10 mouse cellular contexts compared by ENCODE assay signal in the genomic region with DNA sequence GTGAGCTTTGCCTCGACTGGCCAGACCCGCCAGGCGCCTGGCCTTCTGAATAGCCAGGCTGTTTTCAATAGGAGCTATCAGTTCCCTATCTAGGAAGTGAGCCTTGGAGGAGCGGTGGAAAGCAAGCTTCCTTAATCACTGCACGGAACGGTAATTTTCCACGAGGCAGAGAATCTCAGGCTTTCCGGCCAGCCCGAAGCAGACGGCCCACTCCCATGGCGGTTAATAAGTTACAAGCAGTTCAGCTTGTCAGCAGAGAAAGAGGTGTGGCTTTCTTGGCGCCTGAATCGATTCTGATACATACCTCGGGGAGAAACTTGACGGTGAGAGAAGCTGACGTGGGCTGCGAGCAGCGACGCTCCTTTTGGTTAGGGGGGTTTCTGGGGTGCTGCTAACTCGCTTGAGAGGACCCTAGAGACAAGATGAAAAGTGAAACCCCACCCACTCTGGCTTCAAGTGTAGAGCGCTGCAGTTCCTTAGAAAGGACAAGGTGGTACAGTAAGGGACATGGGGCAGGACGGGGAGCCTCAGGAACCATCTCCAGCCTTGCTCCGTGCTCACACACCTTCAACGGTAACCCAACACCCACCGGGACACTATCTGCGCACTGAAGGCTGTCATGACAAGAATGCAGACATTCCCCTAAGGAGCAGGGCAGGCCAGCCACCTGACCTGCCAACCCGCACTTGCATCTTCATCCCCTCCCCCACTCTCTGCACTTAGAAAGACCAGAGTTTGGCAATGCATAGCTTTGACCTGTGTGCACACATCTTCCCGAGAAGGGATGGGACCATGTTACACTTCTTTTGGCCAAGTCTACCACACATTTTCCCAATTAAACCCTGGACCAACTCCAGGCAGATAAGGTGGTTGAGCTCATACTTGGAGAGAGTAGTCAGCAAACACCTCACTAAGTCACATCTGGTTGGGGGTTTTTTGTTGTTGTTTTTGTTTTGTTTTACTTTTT. TPM values are rescaled to one million over a fixed set of nuclear protein-coding genes. Genes with fewer than 3 reads are reported as not detected.
DNase-seq lines count a peak whose midpoint lies in the region; ATAC-seq and TF ChIP-seq lines count a peak whose summit lies in the region.
"Had no signal": no experiment of that assay in that cellular context is flagged by ENCODE, and none has a peak within 500 bp of the region (broad histone marks: within the 10 kb centered on the region; RNA-seq: fewer than 3 reads in every experiment).

No protein-coding gene starts in this region.

- peak overlapping the region; percentile 16; the same call in 1 of the 2 replicates for H3K4me3 ChIP-seq in lung, postnatal 0 days (ENCODE audit: low read depth, low read length)

- H3K27ac ChIP-seq in lung, postnatal 0 days (ENCODE audit: low read length), result no peak overlapping the region

- H3K9me3 ChIP-seq in lung, postnatal 0 days (ENCODE audit: low read length), result no peaks in the 10 kb centered on the region

- no peak for TF ChIP-seq CTCF in lung, postnatal 0 days (IDR thresholded peaks at IDR 0.05)

- no peak for TF ChIP-seq EP300 in lung, postnatal 0 days (IDR thresholded peaks at IDR 0.05)

- 45% methylated on average over 28 of the region's 28 CpGs for WGBS in lung, postnatal 0 days

- no peaks in the 10 kb centered on the region for H3K36me3 ChIP-seq in lung, postnatal 0 days (ENCODE audit: insufficient read depth, low read length)

- peak overlapping the region; percentile 39 for H3K4me2 ChIP-seq in lung, postnatal 0 days (replicated peaks; ENCODE audit: low read depth, low read length)

- H3K9ac ChIP-seq in lung, postnatal 0 days (replicated peaks; ENCODE audit: low read depth), result no peak overlapping the region

- ATAC-seq in CD4-positive, CD25-positive, alpha-beta regulatory T cell, adult 4 months, result no peak
- peak; percentile 5; the same call in 1 of the 2 replicates for ATAC-seq in lung, postnatal 0 days

- 0 out of 2 replicates have a peak, but pooled peaks cover 3% of the 10 kb centered on the region for H3K4me1 ChIP-seq in lung, postnatal 0 days (ENCODE audit: insufficient read depth, low read depth, low read length)

- H3K27me3 ChIP-seq in lung, postnatal 0 days (replicated peaks; ENCODE audit: insufficient read depth, low read length), result no peaks in the 10 kb centered on the region

- peak; percentile 14 for DNase-seq in CD4-positive, CD25-positive, alpha-beta regulatory T cell, adult 2 months (ENCODE audit: low read depth, low spot score)
- peak; percentile 73 for DNase-seq in heart, adult 8-10 months (ENCODE audit: low spot score)
- DNase-seq in kidney, adult 9 months, result peak; percentile 87
- DNase-seq in lung, postnatal 0 days (ENCODE audit: low spot score), result peak; percentile 64
- DNase-seq in testis, postnatal 14 days (ENCODE audit: low spot score), result no peak
- DNase-seq in frontal cortex, postnatal 25 days (ENCODE audit: low spot score in 2 of 2), result no peak
- no peak for DNase-seq in spleen, postnatal 10 days (ENCODE audit: low spot score in 2 of 2)

RNA-seq across cellular contexts. Expression of gene Pola2, which starts 8.0 kb away (rescaled TPM):
- polyA plus RNA-seq in CD4-positive, CD25-positive, alpha-beta regulatory T cell, adult 4 months (2017; shearing (Covaris generic)), result 10 to 100 TPM; 13.8 to 15.8 TPM
- total RNA-seq in heart, adult 8-10 months (2022), result 10 to 100 TPM in 2 of 4 experiments, 1 to 10 TPM in 2; 7.8 to 13.5 (median 9.3) TPM
- polyA plus RNA-seq in lung, postnatal 0 days (2015; fragmentation: Nextera tagmentation; extraction: Ambion mirVana), result 16.6 and 20.7 TPM in 2 replicates

RNA-seq across cellular contexts. Expression of gene Slc22a20, which starts 30.0 kb away (rescaled TPM):
- polyA plus RNA-seq in CD4-positive, CD25-positive, alpha-beta regulatory T cell, adult 4 months (2017; shearing (Covaris generic)), result not detected
- not detected for total RNA-seq in heart, adult 8-10 months (2022)
- not detected in 2 replicates for polyA plus RNA-seq in lung, postnatal 0 days (2015; fragmentation: Nextera tagmentation; extraction: Ambion mirVana)
- total RNA-seq: gastrocnemius, postnatal 25 days had no signal
- polyA plus RNA-seq: brain, embryonic 14.5 days had no signal

RNA-seq across cellular contexts. Expression of gene Cdc42ep2, which starts 31.4 kb away (rescaled TPM):
- polyA plus RNA-seq in CD4-positive, CD25-positive, alpha-beta regulatory T cell, adult 4 months (2017; shearing (Covaris generic)), result under 1 TPM in 1 of 2 experiments, not detected in 1; 0.34 TPM
- 1 to 10 TPM; 6.0 to 9.7 (median 8.9) TPM for total RNA-seq in heart, adult 8-10 months (2022)
- polyA plus RNA-seq in lung, postnatal 0 days (2015; fragmentation: Nextera tagmentation; extraction: Ambion mirVana), result 21.3 and 23.2 TPM in 2 replicates

RNA-seq across cellular contexts. Expression of gene Dpf2, which starts 43.2 kb away (rescaled TPM):
- polyA plus RNA-seq in CD4-positive, CD25-positive, alpha-beta regulatory T cell, adult 4 months (2017; shearing (Covaris generic)), result 100 to 1,000 TPM; 214 to 296 TPM
- total RNA-seq in heart, adult 8-10 months (2022), result 10 to 100 TPM; 71.9 to 95.2 (median 81.1) TPM
- polyA plus RNA-seq in lung, postnatal 0 days (2015; fragmentation: Nextera tagmentation; extraction: Ambion mirVana), result 77.7 and 78.0 TPM in 2 replicates

RNA-seq across cellular contexts. Expression of gene Capn1, which starts 59.7 kb away (rescaled TPM):
- polyA plus RNA-seq in CD4-positive, CD25-positive, alpha-beta regulatory T cell, adult 4 months (2017; shearing (Covaris generic)), result 10 to 100 TPM; 40.2 to 45.3 TPM
- total RNA-seq in heart, adult 8-10 months (2022), result 10 to 100 TPM; 28.2 to 43.0 (median 35.8) TPM
- polyA plus RNA-seq in lung, postnatal 0 days (2015; fragmentation: Nextera tagmentation; extraction: Ambion mirVana), result 11.9 and 14.3 TPM in 2 replicates

Comparison
In these comparisons a context has a peak if more than half of its experiments do, and no peak if none do; other contexts are left out.
1. DNase-seq: peak in CD4-positive, CD25-positive, alpha-beta regulatory T cell, adult 2 months (single experiment), heart, adult 8-10 months (single experiment), kidney, adult 9 months (single experiment) and lung, postnatal 0 days (single experiment); none in testis, postnatal 14 days (single experiment), frontal cortex, postnatal 25 days (0 of 2) and spleen, postnatal 10 days (0 of 2).
2. RNA of gene Cdc42ep2, which starts 31.4 kb away (polyA plus RNA-seq): 21.3 to 23.2 TPM in lung, postnatal 0 days; 0.34 TPM in CD4-positive, CD25-positive, alpha-beta regulatory T cell, adult 4 months; every median in the first group is over 10 times any median in the second.